Mouse (Mus musculus): Measurements from ENCODE around the gene Rasgrf2.
"Not testable (repeated sequence)": the region's sequence is repeated elsewhere in the genome, so short reads cannot be mapped to it uniquely, and the experiment has no call there.

The Rasgrf2 gene

GRCm38 (mm10) chr13:92131384-92132150 is at the start of gene Rasgrf2:
Gene Rasgrf2 (minus strand): TSS chr13:92131656.
- peak; percentile 52 for DNase-seq

- not testable (repeated sequence) for DNase-seq
Observed at GRCm38 (mm10) chr13:92172686-92173085, 41.2 kb upstream of the Rasgrf2 start.

- no peak for DNase-seq
Observed at GRCm38 (mm10) chr13:92150551-92150950, 19.1 kb upstream of the Rasgrf2 start.

GRCm38 (mm10) chr13:92148858-92149257 is 17.4 kb upstream of the Rasgrf2 start:
- no peak for DNase-seq

- DNase-seq, result no peak
Observed at GRCm38 (mm10) chr13:92134792-92135191, 3.3 kb upstream of the Rasgrf2 start.

- no peak for DNase-seq
Observed at GRCm38 (mm10) chr13:92132599-92132998, 1.1 kb upstream of the Rasgrf2 start.

- peak; percentile 24 for DNase-seq
Observed at GRCm38 (mm10) chr13:92130994-92131383, 467 bp downstream of the Rasgrf2 start.

- DNase-seq, result no peak
Observed at GRCm38 (mm10) chr13:92129877-92130276, 1.6 kb downstream of the Rasgrf2 start.

GRCm38 (mm10) chr13:92125902-92126301 is 5.6 kb downstream of the Rasgrf2 start:
- DNase-seq, result no peak

- DNase-seq, result no peak
Observed at GRCm38 (mm10) chr13:92119623-92120022, 11.8 kb downstream of the Rasgrf2 start.

- DNase-seq, result no peak
Observed at GRCm38 (mm10) chr13:92114076-92114475, 17.4 kb downstream of the Rasgrf2 start.

GRCm38 (mm10) chr13:92108237-92108636 is 23.2 kb downstream of the Rasgrf2 start:
- DNase-seq, result no peak

- DNase-seq, result no peak
Observed at GRCm38 (mm10) chr13:92104259-92104658, 27.2 kb downstream of the Rasgrf2 start.

GRCm38 (mm10) chr13:92098484-92098883 is 33.0 kb downstream of the Rasgrf2 start:
- no peak for DNase-seq

GRCm38 (mm10) chr13:92095131-92096090 is 36.0 kb downstream of the Rasgrf2 start:
- no peak for DNase-seq

GRCm38 (mm10) chr13:92093712-92094290 is 37.7 kb downstream of the Rasgrf2 start:
- no peak for DNase-seq

GRCm38 (mm10) chr13:92073111-92073510 is 58.3 kb downstream of the Rasgrf2 start:
- DNase-seq, result no peak

GRCm38 (mm10) chr13:92068651-92069050 is 62.8 kb downstream of the Rasgrf2 start:
- DNase-seq, result no peak

- no peak for DNase-seq
Observed at GRCm38 (mm10) chr13:92067831-92068230, 63.6 kb downstream of the Rasgrf2 start.

GRCm38 (mm10) chr13:92053748-92054147 is 77.7 kb downstream of the Rasgrf2 start:
- DNase-seq, result no peak

GRCm38 (mm10) chr13:92053001-92053400 is 78.5 kb downstream of the Rasgrf2 start:
- DNase-seq, result no peak

- DNase-seq, result no peak
Observed at GRCm38 (mm10) chr13:92051216-92051615, 80.2 kb downstream of the Rasgrf2 start.
